Mouse (Mus musculus) hematopoietic stem cell, adult 5-6 weeks (primary cell): Measurements from ENCODE around the gene Hnf4a. TPM values are rescaled to one million over a fixed set of nuclear protein-coding genes. Genes with fewer than 3 reads are reported as not detected.

Experiments
- ATAC-seq, 2 experiments: fragments of 125-278 bp in 1 of 2; replicated peaks in 1 of 2; 2 replicates each; pipeline ENCODE4 v1.8.0; 2016 to 2017; ENCODE audit warnings: inconsistent platforms in 2 of 2, mild to moderate bottlenecking in 2 of 2, moderate number of reproducible peaks in 2 of 2, low read depth in 1 of 2, moderate TSS enrichment in 1 of 2; ENCODE audit not compliant: low FRiP score in 2 of 2, poor library complexity in 2 of 2, severe bottlenecking in 2 of 2, insufficient read depth in 1 of 2, low TSS enrichment in 1 of 2
- total RNA-seq: library from RNA; stranded (forward); fragments of 172-1452, 232-1000 nt; gene quantifications from 2 replicates; pipeline ENCODE4 v1.2.3, GENCODE M21; 2017

Gene Hnf4a
- total RNA-seq, 1 experiment from 2014 or later = 12.3 TPM

DNA sequence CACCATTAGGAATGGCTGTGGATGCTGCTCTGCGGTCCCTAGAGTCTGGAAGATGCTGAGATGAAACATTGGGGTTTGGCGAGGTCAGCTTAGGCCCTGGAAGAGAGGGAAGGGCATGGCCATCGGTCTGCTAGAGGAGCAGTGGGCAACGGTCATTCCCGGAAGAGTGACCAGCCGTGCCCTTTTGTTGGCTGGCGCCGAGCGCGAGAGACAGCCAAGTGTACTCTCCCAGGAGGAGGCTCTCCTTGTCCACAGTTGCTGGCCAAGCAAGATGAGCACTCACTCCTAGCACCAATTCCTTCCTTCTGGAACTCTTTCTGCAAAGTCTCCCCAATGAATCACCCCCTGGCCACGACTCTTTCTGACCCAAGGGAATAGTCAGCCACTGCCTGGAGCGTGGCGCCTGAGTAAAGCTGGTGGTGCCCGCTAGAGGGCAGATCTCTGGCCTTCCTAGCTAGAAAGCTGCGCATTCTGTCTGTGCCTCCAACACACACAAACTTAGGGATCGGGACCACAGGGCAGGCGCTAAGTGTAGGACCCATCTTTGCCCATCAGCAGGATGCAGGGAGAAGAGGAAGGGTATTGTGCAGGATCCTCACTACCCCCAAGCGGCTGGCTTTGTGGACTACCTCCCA, 26.3 kb upstream of the Hnf4a start:
- peak in 1 of 2 experiments; percentile 46; a peak in 1 of 4 replicates for ATAC-seq

DNA sequence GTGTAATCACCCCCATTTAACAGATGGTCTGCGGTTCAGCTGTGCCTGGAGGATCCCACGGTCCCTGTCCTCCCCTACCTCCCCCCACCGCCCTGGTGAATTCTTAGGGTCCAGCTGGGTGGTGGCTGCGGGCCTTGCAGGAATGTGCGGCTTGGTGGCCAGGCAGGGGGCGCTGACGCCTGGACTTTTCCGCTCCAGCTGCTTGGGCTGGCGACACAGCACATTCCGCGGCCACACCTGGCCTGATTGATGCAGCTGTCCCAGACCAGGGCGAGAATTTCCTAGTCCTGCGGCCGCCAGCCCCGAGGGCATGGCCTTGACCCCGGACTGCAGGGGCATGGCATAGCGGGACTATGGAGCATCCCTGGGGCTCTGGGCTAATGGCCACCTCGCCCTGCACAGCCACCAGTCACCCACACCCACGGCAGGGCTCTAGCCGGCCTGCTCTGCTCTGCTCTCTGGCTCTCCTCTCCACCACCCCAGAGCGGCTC, 25.0 kb upstream of the Hnf4a start:
- ATAC-seq = peak; percentile 29 to 37; a peak in 2 of 4 replicates

DNA sequence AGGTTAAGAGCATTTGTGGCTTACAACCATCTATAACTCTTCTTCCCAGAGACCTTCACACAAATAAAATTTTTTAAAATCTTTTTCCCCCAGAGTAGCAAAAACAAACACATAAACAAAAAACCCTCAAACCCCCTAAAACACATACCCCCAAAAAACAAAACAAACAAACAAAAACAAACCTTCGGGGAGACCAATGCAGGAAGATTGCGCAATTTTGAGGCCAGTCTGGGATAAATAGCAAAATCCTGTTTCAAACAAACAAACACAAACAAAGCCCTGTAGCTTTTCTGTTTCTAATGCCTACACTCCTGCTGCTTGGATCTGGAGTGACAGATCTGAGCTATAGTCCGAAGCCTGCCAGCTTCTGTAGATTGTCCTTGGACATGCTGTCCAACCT, 19.2 kb upstream of the Hnf4a start:
- ATAC-seq = no peak

DNA sequence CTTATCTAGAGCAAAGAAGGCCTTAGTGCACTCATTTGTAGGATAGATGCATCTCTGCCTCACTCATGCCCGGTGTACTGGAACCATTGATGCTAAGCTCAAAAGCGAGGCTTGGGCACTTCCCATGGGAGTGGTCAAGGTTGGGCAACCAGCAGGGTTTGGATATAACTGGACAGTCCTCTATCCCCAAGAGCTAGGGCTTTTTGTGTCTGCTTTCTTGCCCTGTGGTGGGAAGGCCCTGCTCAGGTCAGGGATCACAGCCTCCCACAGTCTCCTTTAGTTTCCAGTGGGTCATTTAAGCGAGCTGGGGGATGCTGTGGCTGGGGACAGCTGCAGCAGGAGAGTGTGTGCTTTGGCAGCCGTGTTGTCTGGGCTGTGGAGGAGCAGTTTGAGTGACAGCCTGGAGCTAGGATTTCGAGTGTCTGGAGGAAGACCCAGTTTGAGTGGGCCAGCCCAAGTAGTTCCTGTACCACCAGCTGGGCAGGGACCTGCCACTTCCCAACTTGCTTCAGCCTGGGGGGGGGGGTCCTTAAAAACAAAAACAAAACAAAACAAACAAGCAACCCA, 16.8 kb upstream of the Hnf4a start:
- ATAC-seq = no peak

DNA sequence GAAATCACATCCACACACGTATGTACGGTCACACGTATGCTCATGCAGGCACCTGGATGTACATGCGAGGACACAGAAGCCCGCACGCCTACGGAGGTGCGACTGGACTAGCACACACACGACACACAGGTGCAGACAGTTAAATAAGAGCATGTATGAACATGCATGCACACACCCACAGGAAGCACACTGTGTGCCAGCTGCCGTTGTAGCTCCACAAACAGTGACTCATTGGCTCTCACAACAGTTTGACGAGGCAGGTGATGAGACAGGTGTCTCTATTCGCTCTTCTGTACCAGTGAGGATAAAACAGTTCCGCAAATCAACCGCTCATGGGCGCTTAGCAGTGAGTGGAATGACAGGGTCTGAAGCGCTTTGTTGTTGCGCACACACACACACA, 16.0 kb upstream of the Hnf4a start:
- ATAC-seq = no peak

DNA sequence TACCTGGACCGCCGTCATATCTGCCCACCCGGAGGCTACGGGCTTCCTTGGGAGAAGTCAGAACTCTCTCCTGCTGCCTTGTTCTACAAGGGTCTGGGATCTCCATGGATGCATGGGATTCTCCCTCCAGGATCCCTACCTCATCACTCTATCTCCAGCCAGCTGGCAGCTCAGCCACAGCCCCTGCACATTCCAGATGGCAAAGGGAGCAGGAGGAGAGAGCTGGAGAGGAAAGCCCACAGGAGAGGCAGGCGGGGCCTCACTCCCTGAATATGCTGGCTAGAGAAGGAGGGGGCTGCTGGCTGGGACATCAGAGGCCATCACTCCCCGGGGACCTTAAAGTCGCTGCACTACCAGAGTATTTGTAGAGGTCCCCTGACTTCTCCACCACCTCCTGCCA, 15.3 kb upstream of the Hnf4a start:
- no peak for ATAC-seq

DNA sequence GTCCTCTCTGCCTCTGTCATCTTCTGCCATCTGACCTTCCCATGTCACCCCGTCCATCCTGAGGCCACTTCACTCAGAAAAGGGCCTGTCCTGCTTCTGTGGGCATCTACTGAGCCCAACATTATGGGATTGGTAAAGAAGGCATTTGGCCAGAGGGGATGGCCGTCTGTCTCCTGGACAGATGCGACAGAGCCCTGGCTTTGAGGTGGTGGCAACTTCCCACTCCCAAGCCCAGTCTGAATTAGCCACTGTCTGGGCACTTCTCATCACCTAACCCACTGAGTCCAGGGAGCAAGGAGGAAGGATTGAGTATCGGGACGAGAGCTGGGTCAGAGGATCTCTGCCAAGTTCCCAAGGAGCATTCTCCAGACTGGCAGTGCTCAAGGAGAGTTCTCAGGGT, 14.6 kb upstream of the Hnf4a start, which contains the start of gene R3hdml:
Gene R3hdml (plus strand): TSS at position 301 of the 400 bp plus-strand sequence.
- ATAC-seq = no peak

DNA sequence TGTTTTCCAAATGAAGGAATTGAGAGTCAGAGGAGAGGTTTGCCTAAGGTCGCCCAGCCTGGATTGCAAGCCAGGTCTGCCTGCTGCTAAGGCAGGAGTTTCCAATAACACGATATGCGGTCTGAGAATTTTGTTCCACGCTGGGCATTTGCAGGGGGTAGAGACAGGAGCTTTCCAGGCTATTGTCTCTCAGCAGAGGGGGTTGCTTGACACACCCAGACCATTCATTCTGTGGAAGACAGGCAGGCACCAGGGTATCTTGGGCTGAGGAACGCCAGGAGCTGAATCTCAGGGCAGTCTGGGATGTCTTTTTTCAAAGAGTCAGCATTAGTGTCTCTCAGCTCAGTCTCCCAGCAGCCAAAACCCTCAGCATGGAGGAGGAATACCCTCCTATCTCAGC, 13.6 kb upstream of the Hnf4a start:
- no peak for ATAC-seq

DNA sequence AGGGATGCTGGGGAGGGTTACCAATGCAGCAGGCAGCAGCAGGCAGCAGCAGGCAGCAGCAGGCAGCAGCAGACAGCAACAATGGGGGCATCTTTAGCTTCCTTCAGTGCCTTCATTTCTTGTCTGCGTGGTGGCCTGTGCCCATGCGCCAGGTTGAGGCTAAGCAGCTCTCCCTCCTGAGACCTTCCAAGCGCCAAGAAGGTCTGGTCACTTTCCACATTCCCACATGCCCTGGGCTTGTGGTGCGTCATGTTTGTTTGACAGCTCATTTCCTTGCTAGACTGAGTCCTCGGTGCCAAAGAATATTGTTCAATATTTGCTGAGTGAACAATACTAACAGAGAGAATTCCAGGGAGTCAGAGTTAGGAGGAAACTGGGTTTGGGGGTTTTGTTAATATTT, 12.6 kb upstream of the Hnf4a start:
- no peak for ATAC-seq

DNA sequence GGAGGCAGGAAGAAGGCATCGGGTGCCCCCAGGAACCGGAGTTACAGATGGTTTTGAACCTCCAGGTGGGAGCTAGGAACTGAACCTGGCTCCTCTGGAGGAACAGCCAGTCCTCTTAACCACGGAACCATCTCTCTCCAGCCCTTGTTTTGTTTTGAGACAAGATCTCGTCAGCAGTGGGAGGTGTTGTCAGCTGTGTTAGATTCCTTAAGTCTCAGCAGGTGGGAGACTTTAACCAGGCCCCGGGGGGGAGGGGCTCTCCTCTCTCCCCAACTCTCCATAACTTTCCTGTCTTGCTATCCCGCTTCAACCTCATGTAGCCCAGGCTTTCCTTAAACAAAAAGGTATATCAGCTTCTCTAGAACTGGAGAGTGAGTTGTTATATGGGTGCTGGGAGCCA, 12.2 kb upstream of the Hnf4a start:
- ATAC-seq = no peak

DNA sequence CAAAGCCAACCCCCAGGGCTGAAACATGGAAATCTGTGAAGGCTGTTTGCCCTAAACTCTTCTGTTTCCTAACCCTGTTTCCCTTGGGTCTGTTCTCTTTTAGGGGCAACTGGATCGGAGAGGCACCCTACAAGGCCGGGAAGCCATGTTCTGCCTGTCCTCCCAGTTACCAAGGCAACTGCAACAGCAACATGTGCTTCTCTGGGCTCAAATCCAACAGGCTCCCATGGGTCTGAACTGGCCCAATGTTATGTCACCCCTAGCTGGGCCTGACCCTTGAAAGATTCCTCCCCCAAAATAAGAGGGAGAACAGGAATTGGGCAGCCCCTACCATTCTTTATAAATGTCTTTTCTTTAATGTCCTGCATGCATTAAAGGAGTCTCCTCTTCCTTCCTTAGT, 4.4 kb upstream of the Hnf4a start:
- ATAC-seq = no peak

DNA sequence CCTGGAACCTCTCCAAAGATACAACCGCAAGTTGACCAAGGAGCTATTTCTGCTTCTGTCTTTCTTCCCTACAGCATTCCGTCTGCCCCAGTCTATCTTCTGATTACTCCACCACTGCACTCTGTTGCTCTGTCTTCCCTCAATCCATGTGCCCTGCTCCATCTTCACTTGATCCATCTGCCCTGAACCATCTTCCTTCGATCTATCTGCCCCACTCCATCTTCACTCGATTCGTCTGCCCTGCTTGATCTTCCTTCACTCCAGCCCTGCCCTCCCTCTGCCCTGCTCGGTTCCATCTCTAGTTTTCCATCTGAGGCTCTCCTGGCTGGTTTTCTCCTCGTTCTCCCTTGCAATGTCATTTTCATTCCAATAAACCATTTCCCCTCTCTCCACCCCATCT, 3.4 kb upstream of the Hnf4a start:
- no peak for ATAC-seq

DNA sequence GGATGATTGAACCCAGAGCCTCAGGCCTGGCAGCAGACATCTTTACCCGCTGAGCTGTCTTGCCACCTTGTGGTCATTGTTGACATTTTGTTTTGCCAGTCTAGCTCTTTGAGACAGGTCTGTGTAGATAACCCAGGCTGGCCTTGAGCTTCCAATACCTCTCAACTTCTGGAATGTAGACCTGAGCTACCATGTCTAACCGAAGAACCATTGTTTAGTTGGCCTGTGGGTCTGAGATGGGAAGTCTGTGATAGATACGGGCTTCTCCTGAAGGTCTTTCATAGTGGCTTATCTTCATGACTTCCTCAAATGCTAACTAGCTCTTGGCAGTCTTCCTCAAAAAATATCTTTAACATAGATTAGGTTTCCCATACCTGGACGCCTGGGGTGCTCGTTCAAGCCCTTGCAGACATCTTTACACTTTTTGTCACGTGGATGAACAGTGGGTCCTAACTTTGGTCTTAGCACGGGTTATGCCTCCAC, 19.2 kb downstream of the Hnf4a start:
- no peak for ATAC-seq

DNA sequence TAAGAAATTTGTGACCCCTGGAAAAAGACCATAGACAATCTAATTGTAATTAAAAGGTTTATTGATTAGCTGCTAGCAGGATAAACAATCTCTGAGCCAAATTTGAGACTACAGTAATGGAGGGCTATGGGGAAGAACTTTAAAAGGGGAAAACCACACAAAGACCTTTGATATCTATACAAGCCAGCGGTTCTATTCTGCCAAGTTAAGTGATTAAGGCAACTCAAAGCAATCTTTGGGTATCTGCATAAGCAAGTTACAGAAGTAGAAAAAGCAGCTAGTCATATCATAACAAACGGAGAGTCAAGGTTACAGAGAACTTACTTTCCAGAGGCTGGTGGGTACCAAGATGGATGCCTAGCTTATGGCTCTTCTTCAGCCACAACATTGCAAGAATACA, 20.9 kb downstream of the Hnf4a start:
- no peak for ATAC-seq

DNA sequence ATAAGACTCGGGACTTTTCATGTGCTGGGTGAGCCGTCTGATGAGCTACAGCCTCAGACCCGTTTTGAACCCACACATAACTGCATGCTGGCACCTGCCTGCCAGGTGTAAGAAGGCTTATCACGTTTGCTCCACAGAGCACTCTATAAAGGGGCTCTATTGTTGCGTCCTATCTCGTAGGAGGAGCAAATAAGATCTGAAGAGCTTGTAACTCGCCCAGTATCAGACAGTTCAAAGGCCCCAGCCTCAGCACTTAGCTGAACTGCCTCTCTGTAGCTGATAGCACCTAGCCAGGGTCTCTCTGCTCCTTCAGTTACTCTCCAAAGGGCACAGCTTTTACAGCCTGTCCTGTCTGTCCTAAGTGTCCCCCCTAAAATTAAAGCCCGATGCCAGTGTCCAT, 23.8 kb downstream of the Hnf4a start:
- no peak for ATAC-seq

DNA sequence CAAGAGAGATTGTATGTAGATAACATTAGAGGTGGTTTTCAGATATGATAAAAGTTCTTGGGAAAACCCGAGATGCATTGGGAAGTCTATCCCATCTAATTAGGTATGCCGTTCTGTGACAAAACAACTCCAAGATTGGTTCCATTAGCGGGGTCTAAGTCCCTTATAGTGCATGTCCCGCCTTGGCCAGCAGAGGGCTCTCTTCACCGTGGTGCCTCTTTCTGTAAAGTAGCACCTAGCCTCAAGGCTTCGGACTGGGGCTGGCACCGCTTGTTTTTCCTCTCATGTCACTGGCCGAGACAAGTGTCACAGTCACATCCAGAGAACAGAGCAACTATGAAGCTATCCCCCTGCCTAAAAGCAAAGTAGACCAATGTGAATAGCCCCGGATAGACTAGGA, 25.3 kb downstream of the Hnf4a start:
- ATAC-seq = peak; percentile 72 to 74

DNA sequence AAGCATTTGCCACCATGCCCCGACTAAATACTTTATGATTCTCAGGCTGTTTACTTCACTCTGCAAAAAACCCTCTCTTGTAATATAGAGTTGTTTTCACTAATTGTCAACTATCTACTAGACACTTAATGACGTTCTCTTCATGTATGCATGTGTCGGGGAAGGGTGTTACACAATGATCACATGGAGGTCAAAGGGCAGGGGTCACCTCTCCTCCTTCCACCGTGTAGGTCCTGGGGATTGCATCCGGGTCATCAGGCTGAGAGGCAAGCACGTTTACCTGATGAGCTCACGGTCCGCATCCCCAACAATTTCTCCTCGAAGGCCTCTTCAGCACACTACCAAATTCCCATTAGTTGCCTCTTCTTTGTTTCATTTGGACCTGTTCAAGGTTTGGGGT, 26.6 kb downstream of the Hnf4a start:
- no peak for ATAC-seq

DNA sequence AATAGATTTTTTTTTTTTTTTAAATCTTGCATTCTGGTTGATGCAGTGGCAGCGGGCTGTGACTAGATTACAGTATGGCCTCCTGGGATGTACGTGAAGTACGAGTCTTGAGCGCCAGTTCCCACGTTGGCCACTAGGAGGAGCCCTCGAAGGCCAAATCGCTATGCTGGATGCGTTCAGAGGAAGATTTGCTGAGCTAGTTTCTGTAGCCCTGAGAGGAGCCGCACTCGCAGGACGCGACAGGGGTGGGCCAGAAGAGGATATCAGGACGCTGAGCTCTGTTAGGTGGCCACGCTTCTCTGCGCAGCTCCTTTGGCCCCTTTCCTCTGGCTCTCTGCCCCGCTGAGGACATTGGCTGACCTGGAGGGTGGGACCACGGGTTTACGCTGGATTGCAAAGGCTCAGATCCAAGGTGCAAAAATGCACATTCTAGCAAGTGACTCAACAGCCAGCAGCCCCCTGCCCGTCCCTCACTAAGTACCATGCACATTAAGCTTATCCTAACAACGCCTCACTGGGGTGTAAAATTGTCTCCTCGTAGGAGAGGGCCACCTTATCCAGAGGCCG, 28.4 kb downstream of the Hnf4a start:
- peak; percentile 88 to 90 for ATAC-seq

DNA sequence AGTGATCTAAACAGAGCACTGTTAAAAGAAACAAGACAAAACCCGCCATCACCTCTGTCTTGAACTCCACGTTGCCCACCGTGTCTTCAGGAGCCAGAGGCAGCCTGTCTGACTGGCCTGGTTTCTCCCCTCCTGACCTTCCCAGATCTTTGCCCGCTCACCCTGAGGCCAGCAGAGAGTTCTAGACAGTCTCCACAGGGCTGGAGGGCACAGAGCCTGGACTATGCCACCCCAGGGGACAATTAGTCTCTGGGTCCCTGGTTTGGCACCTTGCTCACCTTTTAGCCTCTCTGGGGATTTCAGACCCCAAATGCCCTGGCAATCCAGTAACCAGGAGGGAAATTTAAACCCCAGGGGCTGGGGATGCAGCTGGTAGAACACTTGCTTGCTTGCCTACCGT, 30.8 kb downstream of the Hnf4a start:
- no peak for ATAC-seq
